Mouse (Mus musculus): ENCODE data around the gene Lgals3.
"Not testable (repeated sequence)": the region's sequence is repeated elsewhere in the genome, so short reads cannot be mapped to it uniquely, and the experiment has no call there.

Gene Lgals3

DNA sequence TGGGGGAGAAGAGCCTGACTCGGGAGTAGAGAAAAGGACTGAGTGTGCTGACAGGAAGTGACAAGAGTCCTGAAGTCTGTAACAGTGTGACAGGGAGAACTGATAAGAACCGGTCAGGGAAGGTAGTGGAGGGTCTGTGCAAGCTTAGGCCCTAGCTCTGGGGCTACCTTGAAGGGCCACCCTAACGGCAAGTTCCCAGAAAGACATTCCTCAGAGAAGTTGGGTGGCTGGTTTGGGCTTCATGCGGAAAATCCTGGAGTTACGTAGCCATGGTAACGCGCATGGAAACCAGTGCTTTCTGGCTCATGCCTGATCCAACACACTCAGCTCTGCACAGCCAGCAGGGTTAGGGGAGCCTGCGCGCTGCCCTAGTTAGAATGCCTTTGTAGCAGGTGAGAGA lies at the start of gene Lgals3:
Gene Lgals3, plus strand, starts transcription at position 291 of the 400 bp plus-strand sequence.
- in situ Hi-C loops (cut with MboI; ENCODE audit: unreplicated experiment in 2 of 2) = no loop called here

DNA sequence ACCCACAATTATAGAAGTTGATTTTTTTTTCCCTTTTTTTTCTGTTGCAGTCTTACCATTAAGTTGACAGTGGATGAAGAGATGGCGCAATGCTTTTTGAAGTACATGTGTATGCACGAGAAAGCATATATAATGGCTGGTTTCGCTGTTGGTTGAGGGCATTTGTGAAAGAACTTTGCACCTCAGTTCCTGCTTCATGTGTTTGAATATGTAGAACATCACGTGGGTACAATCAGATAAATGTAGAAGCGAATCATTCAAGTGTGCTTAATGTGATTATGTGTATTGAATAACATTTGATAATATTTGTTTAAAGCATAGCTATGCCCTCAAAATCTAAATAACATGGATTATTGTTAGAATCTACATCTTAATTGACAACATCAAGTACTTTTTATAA lies 48.2 kb upstream of the Lgals3 start:
- in situ Hi-C loops (cut with MboI; ENCODE audit: unreplicated experiment in 2 of 2) = no loop called here

DNA sequence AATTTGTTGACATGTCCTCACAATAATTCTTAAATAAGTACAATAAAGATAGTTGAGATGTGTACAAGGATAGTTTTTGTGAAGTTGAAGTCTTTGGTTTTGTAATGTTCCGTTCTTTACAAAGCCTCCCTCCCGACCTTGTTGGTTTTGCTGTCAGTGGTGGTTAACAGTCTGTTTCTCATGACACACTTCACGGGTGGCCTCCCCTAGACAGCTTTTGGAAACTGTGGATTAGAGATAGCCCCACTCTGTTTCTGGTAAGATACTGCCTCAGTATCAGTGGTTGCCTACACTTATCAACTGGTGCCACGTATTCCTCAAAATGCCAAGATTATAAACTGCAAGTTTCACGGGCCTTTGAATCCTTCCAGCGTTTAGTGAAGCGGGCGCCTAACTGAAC lies 46.0 kb upstream of the Lgals3 start:
- in situ Hi-C loops (cut with MboI; ENCODE audit: unreplicated experiment in 2 of 2) = not testable (repeated sequence)

DNA sequence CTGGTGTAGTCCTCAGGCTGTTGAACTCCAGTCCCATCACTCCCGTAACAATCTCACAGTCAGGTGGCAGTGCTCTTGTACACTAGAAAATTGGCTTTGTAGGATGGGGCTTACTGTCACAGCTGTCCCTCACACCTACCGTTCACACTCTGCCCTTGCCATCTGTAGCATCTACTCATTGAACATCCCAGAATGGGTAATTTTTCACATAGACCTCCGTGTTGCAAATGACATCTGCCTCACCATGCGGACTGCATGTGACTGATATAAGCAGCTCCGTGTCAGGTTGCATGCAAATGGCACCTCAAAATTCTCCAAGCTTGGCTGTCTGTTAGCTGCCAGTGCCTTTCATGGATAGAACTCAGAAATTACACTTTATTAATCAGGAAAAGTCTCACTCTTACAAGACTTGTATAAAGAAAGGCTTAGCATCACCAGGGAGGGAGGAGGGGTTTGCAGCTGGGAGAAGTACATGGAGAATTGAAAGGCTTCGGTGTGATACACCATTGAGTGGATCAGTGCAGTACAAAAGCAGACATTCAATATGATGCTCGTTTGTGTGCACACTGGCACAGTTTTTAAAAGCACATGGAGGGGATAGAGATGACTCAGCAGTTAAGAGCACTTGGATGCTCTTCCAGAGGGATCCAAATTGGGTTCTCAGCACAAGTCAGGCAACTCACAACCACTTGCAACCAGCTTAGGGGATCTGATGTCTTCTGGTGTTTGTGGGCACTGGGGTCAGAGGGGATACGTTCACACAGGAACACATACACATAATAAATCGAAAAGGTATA lies 41.4 kb upstream of the Lgals3 start:
- in situ Hi-C loops (cut with MboI; ENCODE audit: unreplicated experiment in 2 of 2) = loop anchor here (25.0 kb wide), 2 partner anchors 211 to 1036 kb away; no protein-coding TSS in a partner anchor

DNA sequence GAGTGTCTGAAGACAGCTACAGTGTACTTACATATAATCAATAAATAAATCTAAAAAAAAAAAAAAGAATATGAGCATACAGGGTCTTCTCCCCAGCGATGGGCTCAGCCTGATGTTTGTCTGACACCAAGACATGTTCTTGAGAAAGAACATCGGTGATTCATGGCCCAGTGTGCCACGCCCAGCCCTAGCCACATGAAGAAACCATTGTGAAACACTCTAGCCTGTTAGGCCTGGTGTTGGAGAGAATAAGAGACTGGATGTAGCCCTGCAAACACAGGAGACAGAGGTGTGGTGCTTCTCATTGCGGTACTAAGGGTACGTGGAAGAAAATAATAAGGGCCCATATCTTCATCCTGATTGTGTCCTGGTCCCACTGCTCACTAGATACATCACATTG lies 40.2 kb upstream of the Lgals3 start:
- in situ Hi-C loops (cut with MboI; ENCODE audit: unreplicated experiment in 2 of 2) = loop anchor here (25.0 kb wide), 2 partner anchors 210 to 1035 kb away; no protein-coding TSS in a partner anchor

DNA sequence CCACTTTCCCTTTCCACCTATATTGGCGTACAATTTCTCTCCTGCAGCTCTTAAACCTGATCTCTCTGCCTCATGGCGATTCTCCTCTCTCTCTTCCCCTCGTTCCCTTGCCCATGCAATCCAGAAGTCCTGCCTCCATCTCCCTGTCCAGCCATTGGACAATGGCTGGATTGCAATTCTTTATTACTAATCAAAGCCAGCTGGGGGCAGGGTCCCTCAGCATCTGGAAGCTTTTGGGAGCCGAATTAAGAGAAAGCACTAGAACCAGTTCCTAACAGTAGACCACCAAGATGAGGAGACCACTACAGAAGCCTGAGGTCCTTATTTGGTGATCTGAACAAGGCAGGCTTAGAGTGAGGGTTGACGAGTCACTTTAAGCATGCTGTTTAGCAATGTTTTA lies 35.6 kb upstream of the Lgals3 start:
- in situ Hi-C loops (cut with MboI; ENCODE audit: unreplicated experiment in 2 of 2) = loop anchor here (5.0 to 25.0 kb wide), 4 partner anchors 65 to 1030 kb away; no protein-coding TSS in a partner anchor

DNA sequence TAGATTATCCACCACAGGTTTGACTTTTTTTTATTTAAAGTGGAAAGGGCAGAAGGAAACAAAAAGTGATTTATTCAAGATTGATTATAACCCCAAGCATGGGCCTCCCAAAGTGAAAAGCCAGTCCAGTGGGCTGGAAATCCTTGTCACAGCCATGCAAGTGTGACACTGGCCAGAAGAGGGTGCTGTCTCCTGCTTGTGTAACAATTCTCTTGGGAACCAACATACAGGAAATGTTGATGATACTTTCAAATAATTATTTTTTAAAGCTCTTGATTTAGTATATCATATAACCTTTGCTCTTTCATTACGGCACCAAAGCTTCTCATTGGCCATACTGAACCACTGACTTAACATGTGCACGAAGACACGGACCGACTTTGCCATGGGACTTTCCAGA lies 32.7 kb upstream of the Lgals3 start:
- in situ Hi-C loops (cut with MboI; ENCODE audit: unreplicated experiment in 2 of 2) = loop anchor here (5.0 to 25.0 kb wide), 4 partner anchors 62 to 1027 kb away; no protein-coding TSS in a partner anchor

DNA sequence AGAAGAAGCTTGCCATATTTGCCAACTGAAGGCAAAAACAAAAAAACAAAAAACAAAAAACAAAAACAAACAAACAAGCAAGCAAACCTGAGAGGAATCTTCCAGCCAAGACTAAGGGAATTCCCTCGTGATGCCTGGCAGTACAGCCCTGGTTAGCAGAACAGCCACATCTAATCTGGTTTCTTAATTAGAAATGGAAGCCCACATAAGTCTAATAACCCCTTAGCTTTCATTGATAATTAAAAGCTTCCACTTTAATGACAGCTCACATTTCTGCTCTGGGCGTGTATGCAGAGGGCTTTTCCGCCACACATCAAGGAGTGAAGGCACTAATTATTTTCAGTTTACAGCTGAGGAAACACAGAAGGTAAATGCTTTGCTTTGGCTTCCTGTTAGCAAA lies 32.3 kb upstream of the Lgals3 start:
- in situ Hi-C loops (cut with MboI; ENCODE audit: unreplicated experiment in 2 of 2) = loop anchor here (10.0 to 25.0 kb wide), 3 partner anchors 190 to 1027 kb away; no protein-coding TSS in a partner anchor

DNA sequence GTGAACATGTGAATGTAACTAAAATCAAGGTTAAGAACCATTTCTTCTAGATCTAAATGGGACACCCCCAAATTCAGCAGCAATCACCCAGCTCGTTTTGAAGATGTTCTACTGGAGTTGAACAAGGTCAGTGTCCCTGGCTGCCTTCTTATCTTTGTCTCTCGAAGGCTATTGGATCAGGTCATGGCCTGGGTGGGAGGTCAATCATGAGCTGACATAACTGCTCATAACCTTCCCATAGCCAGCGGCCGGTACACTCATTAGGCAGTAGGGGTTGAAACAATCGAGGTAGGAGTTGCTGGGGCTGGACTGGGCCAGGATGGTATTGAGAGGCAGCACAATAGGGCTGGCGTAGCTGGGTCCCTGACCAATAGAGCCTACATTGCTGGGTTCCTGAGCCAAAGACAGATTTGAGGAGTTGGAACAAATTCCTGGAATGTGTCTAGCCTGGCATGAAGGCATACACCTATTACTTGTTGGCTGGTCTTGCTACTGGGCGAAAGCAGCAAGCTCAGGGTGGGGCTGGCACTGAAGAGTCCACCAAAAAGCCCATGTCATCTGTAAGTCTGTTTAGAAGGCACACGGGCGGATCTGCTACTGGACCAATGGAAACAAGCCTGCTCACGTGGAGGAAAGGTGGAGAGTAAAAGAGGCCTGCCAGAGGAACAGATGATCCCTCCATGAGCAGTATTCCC lies 27.2 kb upstream of the Lgals3 start:
- in situ Hi-C loops (cut with MboI; ENCODE audit: unreplicated experiment in 2 of 2) = loop anchor here (5.0 to 25.0 kb wide), 3 partner anchors 52 to 1022 kb away; no protein-coding TSS in a partner anchor

DNA sequence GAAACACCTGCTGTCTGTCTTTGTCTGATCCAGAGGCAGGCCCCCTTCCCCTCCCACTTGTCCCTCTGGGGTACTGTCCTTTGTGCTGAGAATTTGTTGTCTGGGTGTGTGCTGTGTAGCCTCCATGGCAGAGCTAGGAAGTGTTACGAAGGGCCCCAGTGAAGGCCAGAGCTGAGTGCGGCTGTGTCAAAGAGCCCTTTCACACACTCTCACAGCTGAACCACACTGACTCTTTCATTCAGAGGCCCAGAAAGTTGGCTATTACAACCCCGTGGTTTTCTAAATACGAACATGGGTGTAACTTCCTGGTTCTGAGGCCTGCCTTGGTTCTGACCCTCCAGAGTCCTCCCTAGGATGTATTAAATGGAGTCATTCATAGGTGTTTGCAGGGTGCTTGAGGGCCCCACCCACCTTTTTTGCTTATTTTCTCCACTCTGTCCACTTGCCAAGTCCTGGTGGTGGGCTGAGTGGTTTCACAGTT lies 25.7 kb upstream of the Lgals3 start:
- in situ Hi-C loops (cut with MboI; ENCODE audit: unreplicated experiment in 2 of 2) = loop anchor here (5.0 to 25.0 kb wide), 3 partner anchors 50 to 1020 kb away; no protein-coding TSS in a partner anchor

DNA sequence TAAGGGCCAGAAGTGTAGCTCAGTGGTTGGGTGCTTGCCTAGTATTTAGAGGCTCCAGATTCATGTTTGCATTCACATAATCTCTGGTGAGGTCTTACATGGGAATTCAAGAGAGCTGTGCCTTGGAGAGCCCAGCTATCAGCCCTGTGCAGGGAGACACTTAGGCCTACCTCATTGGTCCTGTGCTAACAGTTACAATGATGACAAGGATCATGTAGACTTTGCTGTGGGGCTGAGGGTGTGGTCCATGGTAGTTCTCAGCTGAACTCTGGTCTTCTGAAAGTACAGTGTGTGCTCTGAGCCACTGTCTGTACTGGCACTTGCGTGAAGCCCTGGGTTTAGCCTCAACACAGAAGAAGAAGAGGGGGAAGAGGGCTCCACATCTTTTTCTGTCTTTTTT lies 20.8 kb upstream of the Lgals3 start:
- in situ Hi-C loops (cut with MboI; ENCODE audit: unreplicated experiment in 2 of 2) = loop anchor here (25.0 kb wide), 2 partner anchors 191 to 1016 kb away; no protein-coding TSS in a partner anchor

DNA sequence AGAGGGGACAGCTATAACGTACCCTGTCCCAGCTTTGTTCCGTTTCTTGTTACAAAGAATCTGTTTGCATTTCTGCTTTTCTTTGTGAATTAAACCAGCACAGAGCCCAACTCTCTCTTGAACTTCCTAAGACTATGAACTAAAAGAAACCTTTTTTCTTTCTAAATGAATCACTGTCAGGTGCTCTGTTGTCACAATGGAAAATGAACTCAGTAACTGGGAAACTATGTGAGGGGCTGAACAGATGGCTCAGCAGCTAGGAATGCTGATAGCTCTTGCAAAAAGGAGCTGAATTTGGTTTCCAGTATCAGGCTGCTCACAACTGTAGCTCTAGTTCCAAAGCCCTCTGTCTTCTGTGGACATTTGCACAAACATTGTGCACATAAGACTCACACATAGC lies 16.6 kb upstream of the Lgals3 start:
- in situ Hi-C loops (cut with MboI; ENCODE audit: unreplicated experiment in 2 of 2) = no loop called here

DNA sequence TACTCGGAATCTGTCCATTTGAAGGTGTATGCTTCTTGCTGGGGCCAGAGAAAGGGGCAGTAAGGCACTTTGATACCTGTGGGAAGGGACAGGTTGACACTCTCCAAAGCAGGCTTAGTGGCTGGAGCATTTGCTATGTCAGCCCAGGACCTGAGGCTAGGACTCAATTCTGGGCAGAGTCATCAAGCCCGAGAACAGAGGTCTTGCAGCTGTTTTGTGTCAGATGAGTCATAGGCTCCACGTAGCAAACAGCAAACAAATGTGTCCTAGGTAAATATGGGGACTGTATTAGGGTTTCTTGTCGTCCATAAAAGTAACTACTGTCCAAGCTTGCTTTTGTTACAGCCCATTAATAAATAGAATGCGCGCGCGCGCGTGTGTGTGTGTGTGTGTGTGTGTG lies 15.3 kb upstream of the Lgals3 start:
- in situ Hi-C loops (cut with MboI; ENCODE audit: unreplicated experiment in 2 of 2) = no loop called here

DNA sequence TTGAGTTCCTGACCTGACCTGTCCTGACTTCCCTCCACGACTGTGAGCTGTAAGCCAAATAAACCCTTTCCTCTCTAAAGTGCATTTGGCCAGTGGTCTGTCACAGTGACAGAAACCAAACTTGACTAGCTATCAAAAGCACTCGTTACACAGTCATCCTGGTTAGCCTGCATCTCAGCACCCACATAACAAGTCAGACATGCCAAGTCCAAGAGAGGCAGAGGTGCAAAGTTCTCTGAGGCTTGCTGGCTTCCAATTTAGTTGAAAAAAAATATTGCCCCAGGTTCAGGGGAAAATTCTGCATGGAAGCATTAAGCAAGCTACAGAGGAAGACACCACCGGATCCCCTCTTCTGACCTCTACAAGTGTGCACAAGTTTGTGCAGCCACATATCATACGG lies 14.3 kb upstream of the Lgals3 start:
- in situ Hi-C loops (cut with MboI; ENCODE audit: unreplicated experiment in 2 of 2) = no loop called here

DNA sequence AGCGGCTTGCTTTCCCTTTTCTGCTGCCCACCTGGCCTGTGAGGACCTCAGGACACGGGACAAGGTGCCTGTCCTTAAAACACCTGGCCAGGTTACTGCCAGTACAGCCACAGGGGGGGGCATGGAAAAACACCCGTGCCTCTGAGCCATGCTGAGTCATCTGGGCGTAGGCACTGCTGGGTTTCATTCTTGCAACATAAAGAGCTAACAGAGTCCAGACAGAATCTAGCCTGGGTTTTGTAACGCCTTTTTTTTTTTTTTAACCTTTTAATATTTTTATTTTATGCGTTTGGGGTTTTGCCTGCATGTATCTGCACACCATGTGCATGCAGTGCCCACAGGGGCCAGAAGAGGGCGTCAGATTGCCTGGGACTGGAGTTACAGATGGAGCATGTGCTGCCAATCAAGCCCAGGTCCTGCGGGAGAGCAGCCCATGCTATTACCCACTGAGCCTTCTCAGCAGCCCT lies 13.4 kb upstream of the Lgals3 start:
- in situ Hi-C loops (cut with MboI; ENCODE audit: unreplicated experiment in 2 of 2) = no loop called here

DNA sequence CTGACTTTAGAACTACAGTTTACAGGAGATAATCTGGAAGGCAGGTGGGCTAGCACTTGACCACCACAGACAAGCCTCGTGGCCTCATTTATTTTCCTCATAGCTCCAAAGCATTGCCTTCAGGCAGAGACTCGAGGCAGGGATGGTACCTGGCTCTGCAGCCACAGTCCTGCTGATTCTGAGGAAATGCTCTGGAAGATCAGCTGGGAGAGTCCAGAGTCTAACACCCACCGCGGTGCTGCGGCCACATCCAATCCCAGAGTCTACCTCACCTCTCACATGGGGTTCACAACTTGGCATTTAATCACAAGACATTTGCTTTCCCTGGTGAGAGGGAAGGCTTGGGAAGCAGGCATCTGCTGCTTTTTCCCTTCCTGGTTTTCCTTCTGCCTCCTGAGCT lies 12.6 kb upstream of the Lgals3 start:
- in situ Hi-C loops (cut with MboI; ENCODE audit: unreplicated experiment in 2 of 2) = no loop called here

DNA sequence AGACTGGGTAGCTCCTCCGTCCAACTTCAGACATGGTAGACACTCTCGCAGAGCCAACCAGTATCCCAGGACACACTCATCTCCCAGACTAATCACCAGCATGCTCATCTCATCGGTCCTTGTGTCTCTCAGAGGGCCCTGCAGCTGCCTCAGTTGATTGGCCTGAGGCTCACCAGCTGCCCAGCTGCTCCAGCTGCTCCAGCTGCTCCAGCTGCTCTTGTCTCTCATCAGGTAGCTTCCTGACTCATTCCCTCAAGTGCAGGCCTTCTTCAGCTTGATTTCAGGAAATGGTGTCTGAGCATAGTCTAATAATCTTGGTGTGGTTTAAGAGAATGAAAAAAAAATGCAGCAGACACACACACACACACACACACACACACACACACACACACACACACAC lies 10.9 kb upstream of the Lgals3 start:
- in situ Hi-C loops (cut with MboI; ENCODE audit: unreplicated experiment in 2 of 2) = no loop called here

DNA sequence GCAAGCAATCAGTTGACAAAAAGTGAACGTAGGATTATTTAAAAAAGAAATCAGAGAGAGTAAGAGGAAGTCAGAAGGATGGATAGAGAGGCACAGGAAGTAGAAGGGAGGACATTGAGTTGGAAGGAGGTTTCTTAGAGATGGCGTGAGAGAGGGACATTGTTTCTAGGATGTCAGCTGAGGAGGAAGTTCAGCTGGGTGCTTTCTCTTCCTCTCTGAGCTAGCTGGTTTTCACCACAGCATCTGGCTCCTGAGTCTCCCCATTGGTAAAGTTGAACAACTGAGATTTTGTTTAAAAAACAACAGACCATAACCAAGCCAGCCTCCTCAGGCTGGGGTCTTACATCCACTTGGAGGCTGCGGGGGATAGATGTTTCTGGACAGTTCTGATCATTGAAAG lies 7.9 kb upstream of the Lgals3 start:
- in situ Hi-C loops (cut with MboI; ENCODE audit: unreplicated experiment in 2 of 2) = no loop called here

DNA sequence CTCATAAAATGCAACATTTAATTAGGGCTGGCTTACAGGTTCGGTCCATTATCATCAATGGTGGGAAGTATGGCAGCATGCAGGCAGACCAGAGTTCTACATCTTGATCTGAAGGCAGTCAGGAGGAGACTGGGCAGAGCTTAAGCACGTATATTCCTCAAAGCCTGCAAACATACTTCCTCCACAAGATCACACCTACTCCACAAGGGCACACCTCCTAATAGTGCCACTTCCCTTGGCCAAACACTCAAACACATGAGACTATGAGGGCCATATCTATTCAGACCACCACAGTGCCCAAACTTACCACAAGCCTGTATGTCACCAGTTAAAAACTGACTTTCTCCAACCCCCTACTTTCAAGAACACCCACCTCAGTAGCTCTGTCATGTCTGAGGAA lies 6.1 kb upstream of the Lgals3 start:
- in situ Hi-C loops (cut with MboI; ENCODE audit: unreplicated experiment in 2 of 2) = no loop called here

DNA sequence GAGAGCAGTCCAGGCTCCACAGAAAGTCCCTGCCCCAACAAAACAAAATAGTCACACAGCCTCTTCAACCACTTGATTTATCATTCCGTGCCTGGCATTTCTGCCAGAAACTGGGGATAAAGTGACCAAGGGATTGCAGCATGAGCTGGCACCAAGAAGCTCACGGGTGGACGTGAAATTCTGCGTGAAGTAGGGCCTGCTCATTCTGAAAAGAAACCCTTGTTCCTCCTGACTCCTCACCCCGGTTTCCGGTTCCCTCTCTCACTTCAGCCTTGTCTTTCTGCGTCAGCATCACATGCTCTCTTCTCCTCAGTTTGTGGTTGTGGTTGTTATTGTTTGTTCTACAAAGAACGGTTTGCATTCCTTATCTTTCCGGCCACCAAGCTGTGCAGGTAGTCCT lies 5.7 kb upstream of the Lgals3 start:
- in situ Hi-C loops (cut with MboI; ENCODE audit: unreplicated experiment in 2 of 2) = no loop called here

DNA sequence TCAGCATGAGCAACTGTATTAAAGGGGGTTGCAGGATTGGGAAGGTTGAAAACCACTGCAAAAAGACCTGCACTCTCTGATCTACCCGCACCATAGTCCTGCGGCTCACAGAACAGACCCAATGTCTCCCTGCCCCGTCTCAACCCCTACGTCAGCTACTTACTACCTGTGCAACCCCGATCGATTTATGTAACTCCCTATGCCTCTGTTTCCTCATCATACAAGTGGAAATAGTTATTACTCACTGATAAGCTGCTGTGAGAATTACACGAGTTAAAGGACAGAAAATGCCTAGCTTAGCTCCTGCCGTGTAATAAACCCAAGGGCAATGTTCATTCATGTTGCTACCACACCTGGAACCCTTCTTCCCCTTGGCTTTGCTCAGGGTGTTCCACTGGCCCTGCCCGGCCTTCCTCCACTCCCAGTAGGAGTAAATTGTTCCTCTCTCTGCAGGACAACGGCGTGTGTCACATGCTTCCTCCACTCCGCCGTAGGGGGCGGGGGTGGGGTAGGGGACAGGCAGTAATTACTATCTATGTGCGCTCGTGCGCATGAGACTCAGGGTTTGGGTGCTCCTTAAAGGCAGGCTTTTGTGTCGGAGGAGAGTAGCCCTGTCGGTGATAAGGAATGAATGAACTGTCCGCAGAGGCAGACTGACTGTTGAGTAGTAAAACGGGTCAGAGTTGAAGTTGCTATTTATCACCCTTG lies 2.7 kb upstream of the Lgals3 start:
- in situ Hi-C loops (cut with MboI; ENCODE audit: unreplicated experiment in 2 of 2) = no loop called here
